Mouse (Mus musculus): ENCODE results near the gene Npsr1. TPM values are rescaled to one million over a fixed set of nuclear protein-coding genes. Genes with fewer than 3 reads are reported as not detected.

The Npsr1 gene
- polyA plus RNA-seq (2015; fragmentation: Nextera tagmentation; extraction: Ambion mirVana): 1.7 and 2.1 TPM in 2 replicates

DNA sequence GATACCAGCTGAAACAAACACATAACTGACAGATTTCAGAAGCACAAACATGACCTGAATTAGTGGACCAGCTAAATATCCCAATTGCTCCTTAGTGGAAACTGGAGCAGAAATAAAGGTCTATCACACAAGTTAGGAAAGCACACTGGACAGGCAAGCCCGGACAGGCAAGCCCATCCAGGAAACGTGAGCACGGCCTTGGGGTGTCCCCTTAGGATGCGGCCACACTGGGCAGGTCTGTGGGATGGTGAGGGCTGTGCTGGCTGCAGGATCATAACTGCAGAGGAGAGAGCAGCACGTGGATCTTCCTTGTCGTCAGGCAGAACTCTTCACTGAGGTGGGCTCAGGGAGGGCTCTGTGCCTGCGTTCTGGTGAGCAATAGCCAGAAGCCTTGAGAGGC, at the start of gene Npsr1:
Gene Npsr1, plus strand, starts transcription at position 301 of the 400 bp plus-strand sequence.
- Histone ChIP-seq H3K27me3 (ENCODE audit: insufficient read depth, low read length) (no peaks in the 10 kb centered on the region), H3K4me1 (replicated peaks; ENCODE audit: insufficient read depth, low read length) (no peaks in the 10 kb centered on the region), H3K27ac (no peak within 1 kb of the TSS), H3K4me2 (ENCODE audit: low read length) (no peak within 1 kb of the TSS), H3K36me3 (ENCODE audit: insufficient read depth, low read length) (no peaks in the 10 kb centered on the region), H3K4me3 (replicated peaks; ENCODE audit: low read depth, low read length) (no peak within 1 kb of the TSS), H3K9ac (ENCODE audit: low read depth, low read length) (no peak within 1 kb of the TSS), H3K9me3 (replicated peaks; ENCODE audit: low read length) (no peaks in the 10 kb centered on the region)
- TF ChIP-seq CTCF (IDR thresholded peaks at IDR 0.05; ENCODE audit: low read depth): no peak
- WGBS: 70% methylated on average over 7 of the region's 7 CpGs
- DNase-seq (ENCODE audit: low spot score) (no peak), ATAC-seq (replicated peaks; ENCODE audit: low FRiP score, low read depth) (no peak)

DNA sequence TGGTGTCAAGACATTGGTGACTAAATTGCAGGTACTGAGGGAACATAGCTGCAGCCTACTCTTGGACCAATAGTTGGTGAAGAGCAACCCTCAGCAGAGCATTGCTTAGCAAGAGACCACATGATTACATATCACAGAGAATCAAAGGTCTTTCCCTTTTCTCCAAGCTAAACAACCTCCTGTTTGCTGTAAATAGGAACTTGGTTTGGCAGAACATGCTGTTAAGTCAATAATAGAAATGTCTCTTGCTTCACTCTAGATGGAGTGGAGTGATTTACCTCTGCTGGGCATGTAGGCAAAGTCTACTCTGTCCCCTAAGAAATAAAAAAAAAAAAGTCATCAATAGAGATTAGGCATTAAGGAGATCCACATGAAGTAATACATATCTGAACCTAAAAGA, 46.3 kb upstream of the Npsr1 start:
- Histone ChIP-seq H3K9me3 (replicated peaks; ENCODE audit: low read length) (no peaks in the 10 kb centered on the region), H3K36me3 (ENCODE audit: insufficient read depth, low read length) (no peaks in the 10 kb centered on the region), H3K27me3 (ENCODE audit: insufficient read depth, low read length) (no peaks in the 10 kb centered on the region), H3K4me1 (replicated peaks; ENCODE audit: insufficient read depth, low read length) (no peaks in the 10 kb centered on the region), H3K4me2 (ENCODE audit: low read length) (no peak overlapping the region), H3K9ac (ENCODE audit: low read depth, low read length) (no peak overlapping the region), H3K27ac (no peak overlapping the region), H3K4me3 (replicated peaks; ENCODE audit: low read depth, low read length) (no peak overlapping the region)
- no peak for TF ChIP-seq CTCF (IDR thresholded peaks at IDR 0.05; ENCODE audit: low read depth)
- ATAC-seq (replicated peaks; ENCODE audit: low FRiP score, low read depth) (no peak), DNase-seq (ENCODE audit: low spot score) (no peak)

DNA sequence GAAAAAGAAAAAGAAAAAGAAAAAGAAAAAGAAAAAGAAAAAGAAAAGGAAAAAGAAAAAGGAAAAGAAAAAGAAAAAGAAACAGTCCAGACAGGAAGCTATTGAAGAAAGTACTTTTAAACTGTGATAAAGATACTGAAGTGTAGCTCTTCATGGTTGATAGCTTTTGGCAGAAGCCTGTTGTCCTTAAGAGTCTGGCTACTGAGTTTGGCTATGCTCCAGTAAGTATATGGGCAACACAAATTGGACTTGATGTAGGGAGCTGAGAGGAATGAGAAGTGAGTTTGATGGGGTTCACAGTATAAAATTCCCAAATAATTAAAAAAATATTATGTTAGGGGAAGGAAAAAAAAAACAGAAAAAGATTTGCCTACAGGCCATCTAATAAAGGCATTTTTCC, 34.5 kb upstream of the Npsr1 start:
- Histone ChIP-seq H3K9ac (ENCODE audit: low read depth, low read length) (no peak overlapping the region), H3K9me3 (replicated peaks; ENCODE audit: low read length) (no peaks in the 10 kb centered on the region), H3K27me3 (ENCODE audit: insufficient read depth, low read length) (no peaks in the 10 kb centered on the region), H3K4me3 (replicated peaks; ENCODE audit: low read depth, low read length) (no peak overlapping the region), H3K4me1 (replicated peaks; ENCODE audit: insufficient read depth, low read length) (no peaks in the 10 kb centered on the region), H3K27ac (no peak overlapping the region), H3K4me2 (ENCODE audit: low read length) (no peak overlapping the region), H3K36me3 (ENCODE audit: insufficient read depth, low read length) (no peaks in the 10 kb centered on the region)
- TF ChIP-seq CTCF (IDR thresholded peaks at IDR 0.05; ENCODE audit: low read depth): no peak
- DNase-seq (ENCODE audit: low spot score): peak; percentile 15
- ATAC-seq (replicated peaks; ENCODE audit: low FRiP score, low read depth): no peak

DNA sequence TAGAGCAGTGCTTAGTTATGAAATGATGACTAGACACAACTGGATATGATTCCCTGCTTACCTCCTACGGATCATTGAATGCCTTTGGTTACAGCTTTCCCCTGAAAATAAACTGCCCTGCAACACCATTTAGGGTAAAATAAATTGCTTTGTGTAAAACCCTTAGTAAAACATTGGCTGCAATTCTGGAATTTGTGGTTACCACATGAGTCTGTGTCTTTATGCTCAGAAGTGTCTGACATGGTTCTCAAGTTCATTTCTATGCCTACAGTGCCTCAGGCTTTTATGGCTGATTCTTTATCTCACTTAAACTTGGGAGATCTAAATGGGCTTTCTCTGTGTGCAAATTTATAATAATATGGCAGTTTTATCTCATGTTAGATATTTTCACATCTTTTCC, 26.1 kb upstream of the Npsr1 start:
- no peak for TF ChIP-seq CTCF (IDR thresholded peaks at IDR 0.05; ENCODE audit: low read depth)
- no peak for ATAC-seq (replicated peaks; ENCODE audit: low FRiP score, low read depth)
- Histone ChIP-seq H3K9ac (ENCODE audit: low read depth, low read length) (no peak overlapping the region), H3K4me1 (replicated peaks; ENCODE audit: insufficient read depth, low read length) (no peaks in the 10 kb centered on the region), H3K27me3 (ENCODE audit: insufficient read depth, low read length) (no peaks in the 10 kb centered on the region), H3K27ac (no peak overlapping the region), H3K4me3 (replicated peaks; ENCODE audit: low read depth, low read length) (no peak overlapping the region), H3K9me3 (replicated peaks; ENCODE audit: low read length) (no peaks in the 10 kb centered on the region), H3K4me2 (ENCODE audit: low read length) (no peak overlapping the region), H3K36me3 (ENCODE audit: insufficient read depth, low read length) (no peaks in the 10 kb centered on the region)
- DNase-seq (ENCODE audit: low spot score): no peak
- 72% methylated on average over 1 of the region's 1 CpGs for WGBS

DNA sequence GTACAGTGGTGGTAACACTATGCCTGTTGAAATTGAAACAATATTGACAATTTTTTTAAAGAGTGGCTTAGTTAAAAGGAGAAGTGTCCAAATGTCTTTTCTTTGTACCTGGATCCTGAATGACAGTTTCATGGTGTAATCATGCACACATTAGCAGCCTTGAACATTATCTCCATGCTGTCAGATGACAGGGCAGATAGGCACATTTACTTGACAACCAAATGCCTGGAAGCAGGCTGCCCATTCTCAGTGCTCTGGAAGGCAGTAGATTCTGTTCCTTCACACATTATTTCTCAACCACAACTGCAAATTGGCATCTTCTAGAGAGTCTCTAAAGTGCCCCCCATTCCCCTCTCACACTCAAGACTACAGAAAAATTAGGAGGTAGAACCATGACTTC, 20.2 kb upstream of the Npsr1 start:
- no peak overlapping the region for H3K27ac ChIP-seq
- H3K4me3 ChIP-seq (replicated peaks; ENCODE audit: low read depth, low read length): no peak overlapping the region
- DNase-seq (ENCODE audit: low spot score) (no peak), ATAC-seq (replicated peaks; ENCODE audit: low FRiP score, low read depth) (no peak)
- H3K4me1 ChIP-seq (replicated peaks; ENCODE audit: insufficient read depth, low read length): no peaks in the 10 kb centered on the region
- H3K27me3 ChIP-seq (ENCODE audit: insufficient read depth, low read length): no peaks in the 10 kb centered on the region
- no peak overlapping the region for H3K9ac ChIP-seq (ENCODE audit: low read depth, low read length)
- no peaks in the 10 kb centered on the region for H3K36me3 ChIP-seq (ENCODE audit: insufficient read depth, low read length)
- H3K4me2 ChIP-seq (ENCODE audit: low read length): no peak overlapping the region
- H3K9me3 ChIP-seq (replicated peaks; ENCODE audit: low read length): no peaks in the 10 kb centered on the region
- no peak for TF ChIP-seq CTCF (IDR thresholded peaks at IDR 0.05; ENCODE audit: low read depth)

DNA sequence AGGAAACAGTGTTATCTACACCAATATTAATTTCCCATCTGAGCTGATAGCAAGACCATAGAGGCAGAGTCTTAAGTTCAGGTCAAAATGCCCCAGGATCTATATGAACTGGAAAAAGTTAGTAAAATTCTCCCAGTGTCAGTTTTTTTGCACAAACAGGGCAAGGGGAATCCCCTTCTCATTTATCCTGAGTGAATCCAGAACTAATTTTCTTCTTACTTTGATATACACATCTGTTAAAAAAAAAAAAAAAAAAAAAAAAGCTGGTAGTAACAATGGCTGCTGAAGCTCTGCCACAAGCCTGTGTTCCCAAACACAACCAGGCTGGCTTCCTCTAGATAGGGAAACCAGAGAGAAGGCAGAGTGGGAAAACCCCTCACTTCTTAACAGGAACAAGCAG, 5.9 kb upstream of the Npsr1 start:
- H3K4me1 ChIP-seq (replicated peaks; ENCODE audit: insufficient read depth, low read length): no peaks in the 10 kb centered on the region
- H3K27me3 ChIP-seq (ENCODE audit: insufficient read depth, low read length): no peaks in the 10 kb centered on the region
- no peaks in the 10 kb centered on the region for H3K36me3 ChIP-seq (ENCODE audit: insufficient read depth, low read length)
- H3K4me2 ChIP-seq (ENCODE audit: low read length): no peak overlapping the region
- no peaks in the 10 kb centered on the region for H3K9me3 ChIP-seq (replicated peaks; ENCODE audit: low read length)
- no peak for TF ChIP-seq CTCF (IDR thresholded peaks at IDR 0.05; ENCODE audit: low read depth)
- no peak overlapping the region for H3K9ac ChIP-seq (ENCODE audit: low read depth, low read length)
- DNase-seq (ENCODE audit: low spot score) (no peak), ATAC-seq (replicated peaks; ENCODE audit: low FRiP score, low read depth) (no peak)
- no peak overlapping the region for H3K4me3 ChIP-seq (replicated peaks; ENCODE audit: low read depth, low read length)
- H3K27ac ChIP-seq: no peak overlapping the region

DNA sequence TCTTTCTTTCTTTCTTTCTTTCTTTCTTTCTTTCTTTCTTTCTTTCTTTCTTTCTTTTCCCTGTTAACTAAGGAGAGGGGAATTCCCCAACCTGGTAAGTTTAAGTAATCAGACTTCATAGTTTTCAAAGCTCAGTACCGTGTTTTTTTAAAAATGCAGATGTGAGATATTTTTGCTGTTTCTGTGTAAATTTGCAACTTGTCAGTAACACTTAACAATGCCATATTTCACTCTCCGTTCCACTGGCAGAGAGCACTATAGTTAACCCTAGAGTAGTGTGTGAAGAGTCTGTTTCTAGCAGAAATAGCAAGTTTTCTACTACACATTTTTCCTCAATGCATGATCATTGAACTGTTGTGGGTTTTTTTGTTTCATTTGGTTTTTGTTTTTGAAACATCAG, 730 bp downstream of the Npsr1 start:
- no peaks in the 10 kb centered on the region for H3K36me3 ChIP-seq (ENCODE audit: insufficient read depth, low read length)
- no peak overlapping the region for H3K4me2 ChIP-seq (ENCODE audit: low read length)
- no peaks in the 10 kb centered on the region for H3K27me3 ChIP-seq (ENCODE audit: insufficient read depth, low read length)
- no peaks in the 10 kb centered on the region for H3K9me3 ChIP-seq (replicated peaks; ENCODE audit: low read length)
- ATAC-seq (replicated peaks; ENCODE audit: low FRiP score, low read depth) (no peak), DNase-seq (ENCODE audit: low spot score) (no peak)
- H3K9ac ChIP-seq (ENCODE audit: low read depth, low read length): no peak overlapping the region
- no peak overlapping the region for H3K4me3 ChIP-seq (replicated peaks; ENCODE audit: low read depth, low read length)
- no peak overlapping the region for H3K27ac ChIP-seq
- no peak for TF ChIP-seq CTCF (IDR thresholded peaks at IDR 0.05; ENCODE audit: low read depth)
- WGBS: 56% methylated on average over 2 of the region's 2 CpGs
- no peaks in the 10 kb centered on the region for H3K4me1 ChIP-seq (replicated peaks; ENCODE audit: insufficient read depth, low read length)
